Mouse (Mus musculus): ENCODE measurements at regions not wholly inside any gene's neighbourhood (a gene's known extent, or its start where the extent isn't known, plus 50 kb on each side); places are given as distances from the start of the nearest gene placed in this dataset.

- Histone ChIP-seq H3K9me3 (ENCODE audit: control insufficient read depth, low read length) (no peaks in the 10 kb centered on the region), H3K9ac (ENCODE audit: low read length) (no peak overlapping the region), H3K27ac (ENCODE audit: low read depth) (no peak overlapping the region), H3K36me3 (ENCODE audit: control insufficient read depth, insufficient read depth, low read length) (no peaks in the 10 kb centered on the region), H3K4me1 (replicated peaks; ENCODE audit: control insufficient read depth, insufficient read depth, low read length) (no peaks in the 10 kb centered on the region), H3K4me2 (ENCODE audit: low read length) (no peak overlapping the region), H3K4me3 (ENCODE audit: low read depth, low read length) (no peak overlapping the region), H3K27me3 (replicated peaks; ENCODE audit: control insufficient read depth, insufficient read depth, low read length) (no peaks in the 10 kb centered on the region)
- DNase-seq (ENCODE audit: low spot score): no peak
- 54% methylated on average over 2 of the region's 2 CpGs for WGBS
- no peak for ATAC-seq (replicated peaks; ENCODE audit: low FRiP score, low TSS enrichment, low read depth)
Measured at GRCm38 (mm10) chr3:48911758-48912157, 845.4 kb downstream of the Pcdh18 start.

- 88% methylated on average over 3 of the region's 3 CpGs for WGBS
- Histone ChIP-seq H3K4me1 (replicated peaks; ENCODE audit: control insufficient read depth, insufficient read depth, low read length) (no peaks in the 10 kb centered on the region), H3K27me3 (replicated peaks; ENCODE audit: control insufficient read depth, insufficient read depth, low read length) (no peaks in the 10 kb centered on the region), H3K9ac (ENCODE audit: low read length) (no peak overlapping the region), H3K27ac (ENCODE audit: low read depth) (no peak overlapping the region), H3K36me3 (ENCODE audit: control insufficient read depth, insufficient read depth, low read length) (no peaks in the 10 kb centered on the region), H3K4me3 (ENCODE audit: low read depth, low read length) (no peak overlapping the region), H3K9me3 (ENCODE audit: control insufficient read depth, low read length) (no peaks in the 10 kb centered on the region), H3K4me2 (ENCODE audit: low read length) (no peak overlapping the region)
- ATAC-seq (replicated peaks; ENCODE audit: low FRiP score, low TSS enrichment, low read depth): no peak
- DNase-seq (ENCODE audit: low spot score): no peak
Measured at GRCm38 (mm10) chr3:48890403-48890802, 866.7 kb downstream of the Pcdh18 start.

DNA sequence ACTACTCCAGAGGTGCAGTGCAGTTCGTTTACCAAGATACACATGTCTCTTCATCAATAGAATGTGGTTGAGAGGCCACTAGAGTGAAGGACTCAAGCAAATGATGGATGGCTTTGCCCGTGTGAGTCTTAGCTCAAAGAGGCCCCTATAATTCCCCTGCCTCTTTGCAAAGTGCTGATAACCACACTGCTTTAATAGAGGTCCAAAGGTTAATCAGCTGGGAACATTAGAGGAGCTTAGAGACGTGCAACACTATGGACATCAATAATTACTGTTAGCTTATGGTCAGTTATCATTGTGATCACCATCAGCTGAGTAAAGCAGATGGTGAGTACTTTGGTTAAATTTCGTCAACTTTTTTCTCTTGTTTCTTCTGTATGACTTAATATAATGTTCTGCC, 869.2 kb downstream of the Pcdh18 start:
- Histone ChIP-seq H3K9me3 (ENCODE audit: control insufficient read depth, low read length) (no peaks in the 10 kb centered on the region), H3K36me3 (ENCODE audit: control insufficient read depth, insufficient read depth, low read length) (no peaks in the 10 kb centered on the region), H3K27me3 (replicated peaks; ENCODE audit: control insufficient read depth, insufficient read depth, low read length) (no peaks in the 10 kb centered on the region), H3K4me2 (ENCODE audit: low read length) (no peak overlapping the region), H3K9ac (ENCODE audit: low read length) (no peak overlapping the region), H3K4me1 (replicated peaks; ENCODE audit: control insufficient read depth, insufficient read depth, low read length) (no peaks in the 10 kb centered on the region), H3K4me3 (ENCODE audit: low read depth, low read length) (no peak overlapping the region), H3K27ac (ENCODE audit: low read depth) (no peak overlapping the region)
- no peak for DNase-seq (ENCODE audit: low spot score)
- ATAC-seq (replicated peaks; ENCODE audit: low FRiP score, low TSS enrichment, low read depth): no peak
- 37% methylated on average over 4 of the region's 4 CpGs for WGBS

DNA sequence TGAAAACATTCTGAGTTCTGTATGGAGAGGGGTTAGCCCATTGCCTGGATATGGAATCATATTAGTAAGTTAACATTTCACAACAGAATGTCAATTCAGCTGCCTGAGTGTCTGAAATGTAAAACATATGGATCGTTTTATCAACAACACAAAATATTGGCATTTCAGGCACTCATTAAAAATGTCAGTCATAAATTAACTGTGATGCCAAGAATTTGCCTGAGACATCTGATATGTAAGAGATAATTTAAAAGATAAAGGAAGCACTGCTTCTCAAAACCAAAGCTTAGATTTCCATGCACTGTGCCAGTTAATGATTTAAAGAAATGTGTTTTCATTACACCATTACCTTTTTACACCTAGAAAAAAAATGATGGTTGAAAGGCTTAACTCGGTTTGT, 887.6 kb downstream of the Pcdh18 start:
- Histone ChIP-seq H3K4me2 (ENCODE audit: low read length) (no peak overlapping the region), H3K36me3 (ENCODE audit: control insufficient read depth, insufficient read depth, low read length) (no peaks in the 10 kb centered on the region), H3K27ac (ENCODE audit: low read depth) (no peak overlapping the region), H3K4me3 (ENCODE audit: low read depth, low read length) (no peak overlapping the region), H3K27me3 (replicated peaks; ENCODE audit: control insufficient read depth, insufficient read depth, low read length) (no peaks in the 10 kb centered on the region), H3K9me3 (ENCODE audit: control insufficient read depth, low read length) (no peaks in the 10 kb centered on the region), H3K4me1 (replicated peaks; ENCODE audit: control insufficient read depth, insufficient read depth, low read length) (no peaks in the 10 kb centered on the region), H3K9ac (ENCODE audit: low read length) (no peak overlapping the region)
- 69% methylated on average over 2 of the region's 2 CpGs for WGBS
- ATAC-seq (replicated peaks; ENCODE audit: low FRiP score, low TSS enrichment, low read depth): no peak
- DNase-seq (ENCODE audit: low spot score): no peak

DNA sequence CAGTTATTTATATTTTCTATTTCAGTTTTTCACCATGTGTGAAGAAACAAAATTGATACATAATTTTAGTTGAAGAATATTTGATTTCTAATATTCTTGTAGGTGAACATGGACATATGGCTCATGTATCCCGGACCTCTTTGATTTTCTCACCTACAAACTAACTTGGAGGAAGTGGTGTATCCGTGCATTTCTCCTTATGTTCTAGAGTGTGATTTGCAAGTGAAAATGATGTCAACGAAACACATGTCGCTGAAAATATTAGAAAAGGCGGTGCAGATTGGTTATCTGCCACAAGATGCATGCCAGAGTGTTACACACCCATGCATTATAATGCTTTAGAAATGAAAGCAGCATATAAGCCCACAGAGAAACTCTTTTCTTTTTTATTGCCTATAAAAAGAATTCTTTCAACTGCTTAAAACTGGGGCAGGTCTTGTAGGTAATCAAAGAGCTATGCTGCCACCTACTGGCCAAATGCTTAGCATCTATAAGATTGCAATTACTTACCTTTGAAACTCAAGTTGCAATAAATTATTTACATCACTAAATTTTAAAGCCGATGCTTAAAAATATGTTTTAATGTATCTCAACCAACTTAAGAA, 911.0 kb downstream of the Pcdh18 start:
- Histone ChIP-seq H3K9ac (ENCODE audit: low read length) (no peak overlapping the region), H3K27me3 (replicated peaks; ENCODE audit: control insufficient read depth, insufficient read depth, low read length) (no peaks in the 10 kb centered on the region), H3K9me3 (ENCODE audit: control insufficient read depth, low read length) (no peaks in the 10 kb centered on the region), H3K27ac (ENCODE audit: low read depth) (no peak overlapping the region), H3K4me1 (replicated peaks; ENCODE audit: control insufficient read depth, insufficient read depth, low read length) (no peaks in the 10 kb centered on the region), H3K36me3 (ENCODE audit: control insufficient read depth, insufficient read depth, low read length) (no peaks in the 10 kb centered on the region), H3K4me2 (ENCODE audit: low read length) (no peak overlapping the region), H3K4me3 (ENCODE audit: low read depth, low read length) (no peak overlapping the region)
- WGBS: 41% methylated on average over 6 of the region's 6 CpGs
- DNase-seq (ENCODE audit: low spot score): peak; percentile 84
- ATAC-seq (replicated peaks; ENCODE audit: low FRiP score, low TSS enrichment, low read depth): no peak

GRCm38 (mm10) chr3:48840692-48841091, 916.4 kb downstream of the Pcdh18 start:
- no peak for DNase-seq (ENCODE audit: low spot score)
- WGBS: 76% methylated on average over 3 of the region's 3 CpGs
- H3K9ac ChIP-seq (ENCODE audit: low read length): no peak overlapping the region
- H3K4me2 ChIP-seq (ENCODE audit: low read length): no peak overlapping the region
- ATAC-seq (replicated peaks; ENCODE audit: low FRiP score, low TSS enrichment, low read depth): no peak
- no peaks in the 10 kb centered on the region for H3K4me1 ChIP-seq (replicated peaks; ENCODE audit: control insufficient read depth, insufficient read depth, low read length)
- no peaks in the 10 kb centered on the region for H3K9me3 ChIP-seq (ENCODE audit: control insufficient read depth, low read length)
- H3K27me3 ChIP-seq (replicated peaks; ENCODE audit: control insufficient read depth, insufficient read depth, low read length): no peaks in the 10 kb centered on the region
- no peak overlapping the region for H3K27ac ChIP-seq (ENCODE audit: low read depth)
- H3K36me3 ChIP-seq (ENCODE audit: control insufficient read depth, insufficient read depth, low read length): no peaks in the 10 kb centered on the region
- H3K4me3 ChIP-seq (ENCODE audit: low read depth, low read length): no peak overlapping the region

GRCm38 (mm10) chr3:48823360-48823759, 933.8 kb downstream of the Pcdh18 start:
- DNase-seq (ENCODE audit: low spot score): no peak
- no peaks in the 10 kb centered on the region for H3K27me3 ChIP-seq (replicated peaks; ENCODE audit: control insufficient read depth, insufficient read depth, low read length)
- H3K4me1 ChIP-seq (replicated peaks; ENCODE audit: control insufficient read depth, insufficient read depth, low read length): no peaks in the 10 kb centered on the region
- H3K36me3 ChIP-seq (ENCODE audit: control insufficient read depth, insufficient read depth, low read length): no peaks in the 10 kb centered on the region
- no peak overlapping the region for H3K4me3 ChIP-seq (ENCODE audit: low read depth, low read length)
- ATAC-seq (replicated peaks; ENCODE audit: low FRiP score, low TSS enrichment, low read depth): no peak
- no peak overlapping the region for H3K27ac ChIP-seq (ENCODE audit: low read depth)
- no peaks in the 10 kb centered on the region for H3K9me3 ChIP-seq (ENCODE audit: control insufficient read depth, low read length)
- H3K4me2 ChIP-seq (ENCODE audit: low read length): no peak overlapping the region
- 56% methylated on average over 6 of the region's 6 CpGs for WGBS
- H3K9ac ChIP-seq (ENCODE audit: low read length): no peak overlapping the region

DNA sequence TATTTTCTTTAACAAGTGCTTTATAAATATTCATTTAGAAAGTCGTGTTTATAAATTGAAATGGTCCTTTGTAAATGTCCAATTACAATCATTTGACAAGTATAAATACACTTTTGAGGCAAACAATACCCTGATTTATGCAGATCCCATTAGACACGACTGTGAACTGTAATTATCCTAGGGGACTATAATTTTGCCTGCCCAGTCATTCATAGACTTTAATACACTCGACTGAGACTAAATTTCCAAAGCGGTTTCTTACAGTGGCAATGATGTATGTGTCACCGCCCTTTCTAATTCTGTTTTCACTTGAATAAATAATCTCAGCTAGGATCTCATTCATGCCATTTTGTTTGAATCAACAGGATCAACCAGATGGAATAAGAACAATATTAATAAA, 952.7 kb downstream of the Pcdh18 start:
- Histone ChIP-seq H3K4me3 (ENCODE audit: low read depth, low read length) (no peak overlapping the region), H3K9ac (ENCODE audit: low read length) (no peak overlapping the region), H3K27me3 (replicated peaks; ENCODE audit: control insufficient read depth, insufficient read depth, low read length) (no peaks in the 10 kb centered on the region), H3K9me3 (ENCODE audit: control insufficient read depth, low read length) (no peaks in the 10 kb centered on the region), H3K27ac (ENCODE audit: low read depth) (no peak overlapping the region), H3K4me2 (ENCODE audit: low read length) (no peak overlapping the region), H3K4me1 (replicated peaks; ENCODE audit: control insufficient read depth, insufficient read depth, low read length) (no peaks in the 10 kb centered on the region), H3K36me3 (ENCODE audit: control insufficient read depth, insufficient read depth, low read length) (no peaks in the 10 kb centered on the region)
- no peak for ATAC-seq (replicated peaks; ENCODE audit: low FRiP score, low TSS enrichment, low read depth)
- whole genome bisulfite sequencing: 64% methylated on average over 5 of the region's 5 CpGs
- no peak for DNase-seq (ENCODE audit: low spot score)

DNA sequence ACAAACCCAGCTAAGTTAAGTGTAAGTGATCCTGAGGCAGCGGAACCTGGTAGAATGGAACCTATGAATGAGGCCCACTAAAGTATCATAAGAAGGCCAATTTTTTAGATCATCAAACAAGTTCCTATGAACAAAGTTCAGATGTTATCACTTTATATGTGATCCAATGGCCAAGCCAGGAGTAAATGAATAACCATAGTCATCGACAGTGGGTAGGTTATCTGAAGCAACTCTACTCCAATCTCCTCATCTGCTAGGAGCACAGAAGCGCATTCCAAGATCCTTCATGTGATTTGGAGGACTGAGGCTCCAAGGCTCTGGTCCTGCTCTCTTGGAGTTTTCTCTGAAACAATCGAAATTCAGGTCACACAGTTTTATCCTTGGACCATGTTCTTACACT, 985.4 kb downstream of the Pcdh18 start:
- H3K36me3 ChIP-seq (ENCODE audit: control insufficient read depth, insufficient read depth, low read length): no peaks in the 10 kb centered on the region
- 83% methylated on average over 4 of the region's 4 CpGs for WGBS
- no peaks in the 10 kb centered on the region for H3K27me3 ChIP-seq (replicated peaks; ENCODE audit: control insufficient read depth, insufficient read depth, low read length)
- no peak overlapping the region for H3K4me3 ChIP-seq (ENCODE audit: low read depth, low read length)
- H3K9ac ChIP-seq (ENCODE audit: low read length): no peak overlapping the region
- H3K9me3 ChIP-seq (ENCODE audit: control insufficient read depth, low read length): no peaks in the 10 kb centered on the region
- DNase-seq (ENCODE audit: low spot score) (no peak), ATAC-seq (replicated peaks; ENCODE audit: low FRiP score, low TSS enrichment, low read depth) (no peak)
- H3K4me2 ChIP-seq (ENCODE audit: low read length): no peak overlapping the region
- H3K4me1 ChIP-seq (replicated peaks; ENCODE audit: control insufficient read depth, insufficient read depth, low read length): no peaks in the 10 kb centered on the region
- H3K27ac ChIP-seq (ENCODE audit: low read depth): no peak overlapping the region

Data from intestine, embryonic 14.5 days (tissue).